8 mouse cellular contexts compared by ENCODE assay signal in the genomic region with DNA sequence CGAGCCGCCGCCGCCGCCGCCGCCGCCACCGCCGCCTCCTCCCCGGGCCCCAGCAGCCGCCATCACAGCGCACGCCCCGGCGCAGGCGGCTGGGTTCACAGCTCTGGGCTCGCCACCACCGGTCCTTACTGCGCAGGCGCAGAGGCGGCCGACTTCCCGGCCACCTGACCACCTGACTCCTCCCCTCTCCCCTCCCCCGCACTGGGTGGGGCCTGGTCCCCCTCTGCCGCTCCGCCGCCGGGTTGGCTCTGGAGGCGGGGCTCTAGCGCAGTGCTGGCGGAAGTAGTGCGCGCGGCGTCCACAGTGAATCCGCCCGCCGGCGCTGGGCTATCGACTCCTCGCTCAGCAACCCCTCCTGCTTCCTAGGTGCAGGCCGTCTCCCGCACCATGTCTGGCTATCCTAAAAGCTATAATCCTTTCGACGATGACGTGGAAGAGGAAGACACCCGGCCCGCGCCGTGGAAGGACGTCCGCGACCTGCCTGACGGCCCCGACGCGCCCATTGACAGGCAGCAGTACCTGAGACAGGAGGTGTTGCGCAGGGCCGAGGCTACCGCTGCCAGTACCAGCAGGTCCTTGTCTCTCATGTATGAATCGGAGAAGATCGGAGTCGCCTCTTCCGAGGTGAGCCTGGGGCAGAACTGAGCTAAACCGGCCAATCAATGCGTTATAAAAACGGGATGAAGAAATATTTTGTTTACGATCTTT. TPM values are rescaled to one million over a fixed set of nuclear protein-coding genes. Genes with fewer than 3 reads are reported as not detected.
DNase-seq lines count a peak whose midpoint lies in the region; ATAC-seq and TF ChIP-seq lines count a peak whose summit lies in the region.

A gene (plus strand): TSS at position 251 of the 708 bp plus-strand sequence.
A gene (minus strand): TSS at position 579 of the 708 bp plus-strand sequence.

- intact Hi-C loops in heart, postnatal 10 days (cut with DNase I) = loop anchor here (2.0 kb wide), 2 partner anchors 47 to 125 kb away; a partner anchor contains a TSS

- peak within 1 kb of the TSS; percentile 66 for H3K9ac ChIP-seq in ES-Bruce4 (ENCODE audit: low read depth, poor library complexity, severe bottlenecking)
- peak within 1 kb of the TSS; percentile 80 for H3K9ac ChIP-seq in forebrain, embryonic 13.5 days
- H3K9ac ChIP-seq in liver, postnatal 0 days (replicated peaks) = peak within 1 kb of the TSS; percentile 76
- peak within 1 kb of the TSS; percentile 79 for H3K9ac ChIP-seq in neural tube, embryonic 14.5 days (replicated peaks; ENCODE audit: low read depth, low read length)

- 1% methylated on average over 60 of the region's 69 CpGs for WGBS in forebrain, embryonic 13.5 days
- WGBS in large intestine, adult 2 months = under 1% methylated on average over 64 of the region's 69 CpGs
- WGBS in liver, postnatal 0 days (ENCODE audit: insufficient replicate concordance) = under 1% methylated on average over 52 of the region's 69 CpGs
- 1% methylated on average over 62 of the region's 69 CpGs for WGBS in neural tube, embryonic 14.5 days

- ATAC-seq in cerebellum, adult (ENCODE audit: insufficient number of reproducible peaks, low FRiP score, low TSS enrichment) = peak; percentile 90
- ATAC-seq in forebrain, embryonic 13.5 days = peak; percentile 98
- peak; percentile 96 for ATAC-seq in liver, postnatal 0 days
- peak; percentile 98 for ATAC-seq in neural tube, embryonic 14.5 days (ENCODE audit: low read depth)

- peaks cover 5% of the 10 kb centered on the region for H3K4me1 ChIP-seq in ES-Bruce4 (ENCODE audit: control insufficient read depth, insufficient read depth, low read length)
- H3K4me1 ChIP-seq in forebrain, embryonic 13.5 days = peaks cover 27% of the 10 kb centered on the region
- peaks cover 34% of the 10 kb centered on the region for H3K4me1 ChIP-seq in liver, postnatal 0 days (ENCODE audit: insufficient read depth)
- H3K4me1 ChIP-seq in neural tube, embryonic 14.5 days (ENCODE audit: control insufficient read depth, insufficient read depth, low read length) = peaks cover 21% of the 10 kb centered on the region

- no peak for TF ChIP-seq EP300 in ES-Bruce4 (IDR thresholded peaks at IDR 0.05; ENCODE audit: insufficient read depth, low read depth, low read length)
- TF ChIP-seq EP300 in liver, postnatal 0 days (IDR thresholded peaks at IDR 0.05; ENCODE audit: low read depth) = no peak

- no peaks in the 10 kb centered on the region for H3K27me3 ChIP-seq in ES-Bruce4 (ENCODE audit: control insufficient read depth, insufficient read depth, low read length, poor library complexity, severe bottlenecking)
- H3K27me3 ChIP-seq in forebrain, embryonic 13.5 days = no peaks in the 10 kb centered on the region
- no peaks in the 10 kb centered on the region for H3K27me3 ChIP-seq in liver, postnatal 0 days (ENCODE audit: insufficient read depth, low read length)
- no peaks in the 10 kb centered on the region for H3K27me3 ChIP-seq in neural tube, embryonic 14.5 days (ENCODE audit: control insufficient read depth, insufficient read depth, low read length)

- H3K36me3 ChIP-seq in ES-Bruce4 (ENCODE audit: control insufficient read depth, insufficient read depth, low read length, poor library complexity, severe bottlenecking) = no peaks in the 10 kb centered on the region
- H3K36me3 ChIP-seq in forebrain, embryonic 13.5 days (ENCODE audit: poor library complexity, severe bottlenecking) = peaks cover 6% of the 10 kb centered on the region; the same call in 1 of the 2 replicates
- H3K36me3 ChIP-seq in liver, postnatal 0 days (replicated peaks; ENCODE audit: insufficient read depth, low read length) = 0 out of 2 replicates have a peak, but pooled peaks cover 2% of the 10 kb centered on the region
- H3K36me3 ChIP-seq in neural tube, embryonic 14.5 days (ENCODE audit: control insufficient read depth, insufficient read depth, low read length) = no peaks in the 10 kb centered on the region

- peak within 1 kb of the TSS; percentile 74 for H3K4me2 ChIP-seq in forebrain, embryonic 13.5 days
- peak within 1 kb of the TSS; percentile 81 for H3K4me2 ChIP-seq in liver, postnatal 0 days (ENCODE audit: low read depth, low read length)
- peak within 1 kb of the TSS; percentile 66 for H3K4me2 ChIP-seq in neural tube, embryonic 14.5 days (ENCODE audit: low read depth, low read length)

- H3K4me3 ChIP-seq in ES-Bruce4 (ENCODE audit: low read depth, low read length) = peak within 1 kb of the TSS; percentile 84
- H3K4me3 ChIP-seq in forebrain, embryonic 13.5 days = peak within 1 kb of the TSS; percentile 77
- H3K4me3 ChIP-seq in liver, postnatal 0 days (ENCODE audit: low read depth, low read length) = peak within 1 kb of the TSS; percentile 74
- H3K4me3 ChIP-seq in neural tube, embryonic 14.5 days (ENCODE audit: low read depth, low read length) = peak within 1 kb of the TSS; percentile 77

- H3K9me3 ChIP-seq in ES-Bruce4 (replicated peaks; ENCODE audit: control insufficient read depth, insufficient read depth, low read length, poor library complexity, severe bottlenecking) = no peaks in the 10 kb centered on the region
- no peaks in the 10 kb centered on the region for H3K9me3 ChIP-seq in forebrain, embryonic 13.5 days (replicated peaks)
- no peaks in the 10 kb centered on the region for H3K9me3 ChIP-seq in liver, postnatal 0 days (ENCODE audit: low read length)
- H3K9me3 ChIP-seq in neural tube, embryonic 14.5 days (ENCODE audit: control insufficient read depth, low read length) = no peaks in the 10 kb centered on the region

- TF ChIP-seq POLR2A in ES-Bruce4 (IDR thresholded peaks at IDR 0.05; ENCODE audit: insufficient read depth, low read length) = no peak

- DNase-seq in heart, postnatal 10 days = peak; percentile 100
- DNase-seq in large intestine, adult 2 months (ENCODE audit: low read depth, low spot score) = peak; percentile 93
- peak; percentile 100 for DNase-seq in liver, postnatal 0 days
- DNase-seq in testis, postnatal 10 days (ENCODE audit: low spot score) = peak; percentile 100

- no peak for TF ChIP-seq CTCF in ES-Bruce4 (IDR thresholded peaks at IDR 0.05; ENCODE audit: low read depth, low read length)
- TF ChIP-seq CTCF in liver, postnatal 0 days (IDR thresholded peaks at IDR 0.05; ENCODE audit: low read depth) = no peak

- H3K27ac ChIP-seq in ES-Bruce4 (ENCODE audit: insufficient read depth, low read length) = no peak within 1 kb of the TSS
- peak within 1 kb of the TSS; percentile 62 for H3K27ac ChIP-seq in forebrain, embryonic 13.5 days
- peak within 1 kb of the TSS; percentile 85 for H3K27ac ChIP-seq in liver, postnatal 0 days (ENCODE audit: low read depth)
- peak within 1 kb of the TSS; percentile 85 for H3K27ac ChIP-seq in neural tube, embryonic 14.5 days (ENCODE audit: low read depth, low read length)

RNA-seq across cellular contexts. Expression of the first gene that starts in this region (rescaled TPM):
- 17.0 and 18.9 TPM in 2 replicates for polyA plus RNA-seq in ES-Bruce4 (2011; ENCODE audit: insufficient read depth, insufficient read length, low read depth, missing spikeins)
- polyA plus RNA-seq in forebrain, embryonic 13.5 days (2015; fragmentation: Nextera tagmentation; extraction: Ambion mirVana) = 18.2 and 20.8 TPM in 2 replicates
- total RNA-seq in heart, postnatal 10 days (2021) = 10 to 100 TPM; 16.2 to 17.3 TPM
- polyA plus RNA-seq in large intestine, adult 2 months (2012; rRNA removed) = 8.2 and 8.8 TPM in 2 replicates
- polyA plus RNA-seq in liver, postnatal 0 days (2015; fragmentation: Nextera tagmentation; extraction: Ambion mirVana) = 7.1 and 7.2 TPM in 2 replicates
- 9.5 and 10.6 TPM in 2 replicates for polyA plus RNA-seq in neural tube, embryonic 14.5 days (2014; fragmentation: Nextera tagmentation; extraction: Ambion mirVana)

RNA-seq across cellular contexts. Expression of the second gene that starts in this region (rescaled TPM):
- polyA plus RNA-seq in ES-Bruce4 (2011; ENCODE audit: insufficient read depth, insufficient read length, low read depth, missing spikeins) = 45.2 and 50.1 TPM in 2 replicates
- 44.1 and 50.0 TPM in 2 replicates for polyA plus RNA-seq in forebrain, embryonic 13.5 days (2015; fragmentation: Nextera tagmentation; extraction: Ambion mirVana)
- total RNA-seq in heart, postnatal 10 days (2021) = 10 to 100 TPM; 55.3 to 56.7 TPM
- 54.5 and 56.9 TPM in 2 replicates for polyA plus RNA-seq in large intestine, adult 2 months (2012; rRNA removed)
- polyA plus RNA-seq in liver, postnatal 0 days (2015; fragmentation: Nextera tagmentation; extraction: Ambion mirVana) = 7.3 and 8.1 TPM in 2 replicates
- 73.0 and 83.1 TPM in 2 replicates for polyA plus RNA-seq in neural tube, embryonic 14.5 days (2014; fragmentation: Nextera tagmentation; extraction: Ambion mirVana)
